Mouse (Mus musculus): ENCODE data around the gene Orc1. TPM values are rescaled to one million over a fixed set of nuclear protein-coding genes. Genes with fewer than 3 reads are reported as not detected.

Orc1 gene
- polyA plus RNA-seq, 1 experiment from 2014 or later: 17.3 TPM

GRCm38 (mm10) chr4:108608651-108609050 lies 29.4 kb downstream of the Orc1 start:
- Histone ChIP-seq H3K9me3 (ENCODE audit: control insufficient read depth, low read length) (no peaks in the 10 kb centered on the region), H3K4me3 (ENCODE audit: low read depth, low read length) (no peak overlapping the region), H3K4me2 (no peak overlapping the region), H3K36me3 (ENCODE audit: control insufficient read depth, insufficient read depth, low read length) (peaks cover 5% of the 10 kb centered on the region; the same call in 1 of the 2 replicates), H3K27ac (ENCODE audit: low read depth, low read length) (no peak overlapping the region), H3K9ac (ENCODE audit: low read length) (no peak overlapping the region), H3K4me1 (ENCODE audit: control insufficient read depth, insufficient read depth, low read length) (no peaks in the 10 kb centered on the region), H3K27me3 (ENCODE audit: control insufficient read depth, insufficient read depth, low read length) (no peaks in the 10 kb centered on the region)
- ATAC-seq (ENCODE audit: low FRiP score) (no peak), DNase-seq (ENCODE audit: low spot score, missing footprints) (no peak)
- 86% methylated on average over 3 of the region's 3 CpGs for WGBS

GRCm38 (mm10) chr4:108610935-108611334 lies 31.7 kb downstream of the Orc1 start:
- H3K4me1 ChIP-seq (ENCODE audit: control insufficient read depth, insufficient read depth, low read length): no peaks in the 10 kb centered on the region
- H3K9me3 ChIP-seq (ENCODE audit: control insufficient read depth, low read length): no peaks in the 10 kb centered on the region
- DNase-seq (ENCODE audit: low spot score, missing footprints): no peak
- H3K4me3 ChIP-seq (ENCODE audit: low read depth, low read length): no peak overlapping the region
- no peaks in the 10 kb centered on the region; the same call in 1 of the 2 replicates for H3K36me3 ChIP-seq (ENCODE audit: control insufficient read depth, insufficient read depth, low read length)
- no peak overlapping the region for H3K9ac ChIP-seq (ENCODE audit: low read length)
- H3K27ac ChIP-seq (ENCODE audit: low read depth, low read length): no peak overlapping the region
- no peaks in the 10 kb centered on the region for H3K27me3 ChIP-seq (ENCODE audit: control insufficient read depth, insufficient read depth, low read length)
- ATAC-seq (ENCODE audit: low FRiP score): no peak
- H3K4me2 ChIP-seq: no peak overlapping the region
- WGBS: 91% methylated on average over 5 of the region's 5 CpGs

- DNase-seq (ENCODE audit: low spot score, missing footprints): no peak
- Histone ChIP-seq H3K27me3 (ENCODE audit: control insufficient read depth, insufficient read depth, low read length) (no peaks in the 10 kb centered on the region), H3K4me3 (ENCODE audit: low read depth, low read length) (no peak overlapping the region), H3K27ac (ENCODE audit: low read depth, low read length) (no peak overlapping the region), H3K9me3 (ENCODE audit: control insufficient read depth, low read length) (no peaks in the 10 kb centered on the region), H3K9ac (ENCODE audit: low read length) (no peak overlapping the region), H3K4me2 (no peak overlapping the region), H3K4me1 (ENCODE audit: control insufficient read depth, insufficient read depth, low read length) (peaks cover 8% of the 10 kb centered on the region; the same call in 1 of the 2 replicates), H3K36me3 (ENCODE audit: control insufficient read depth, insufficient read depth, low read length) (no peaks in the 10 kb centered on the region)
- WGBS: 71% methylated on average over 4 of the region's 4 CpGs
- ATAC-seq (ENCODE audit: low FRiP score): no peak
Observed at GRCm38 (mm10) chr4:108618586-108618985, 39.4 kb downstream of the Orc1 start.

- Histone ChIP-seq H3K9me3 (ENCODE audit: control insufficient read depth, low read length) (no peaks in the 10 kb centered on the region), H3K27me3 (ENCODE audit: control insufficient read depth, insufficient read depth, low read length) (no peaks in the 10 kb centered on the region), H3K4me1 (ENCODE audit: control insufficient read depth, insufficient read depth, low read length) (peaks cover 8% of the 10 kb centered on the region; the same call in 1 of the 2 replicates), H3K4me2 (peak overlapping the region; percentile 92), H3K9ac (ENCODE audit: low read length) (peak overlapping the region; percentile 95), H3K27ac (ENCODE audit: low read depth, low read length) (no peak overlapping the region), H3K36me3 (ENCODE audit: control insufficient read depth, insufficient read depth, low read length) (no peaks in the 10 kb centered on the region), H3K4me3 (ENCODE audit: low read depth, low read length) (peak overlapping the region; percentile 83)
- peak; percentile 49 for ATAC-seq (ENCODE audit: low FRiP score)
- no peak for DNase-seq (ENCODE audit: low spot score, missing footprints)
- 5% methylated on average over 10 of the region's 10 CpGs for WGBS
Observed at GRCm38 (mm10) chr4:108619165-108619564, 39.9 kb downstream of the Orc1 start.

GRCm38 (mm10) chr4:108619587-108620341 lies 40.5 kb downstream of the Orc1 start, which contains the start of gene Cc2d1b:
Gene Cc2d1b, plus strand, starts transcription at chr4:108619940.
- Histone ChIP-seq H3K36me3 (ENCODE audit: control insufficient read depth, insufficient read depth, low read length) (no peaks in the 10 kb centered on the region), H3K9ac (ENCODE audit: low read length) (peak within 1 kb of the TSS; percentile 95), H3K4me1 (ENCODE audit: control insufficient read depth, insufficient read depth, low read length) (peaks cover 8% of the 10 kb centered on the region; the same call in 1 of the 2 replicates), H3K27ac (ENCODE audit: low read depth, low read length) (peak within 1 kb of the TSS; percentile 57), H3K4me3 (ENCODE audit: low read depth, low read length) (peak within 1 kb of the TSS; percentile 83), H3K27me3 (ENCODE audit: control insufficient read depth, insufficient read depth, low read length) (no peaks in the 10 kb centered on the region), H3K4me2 (peak within 1 kb of the TSS; percentile 92), H3K9me3 (ENCODE audit: control insufficient read depth, low read length) (no peaks in the 10 kb centered on the region)
- peak; percentile 98 for DNase-seq (ENCODE audit: low spot score, missing footprints)
- peak; percentile 95 for ATAC-seq (ENCODE audit: low FRiP score)
- under 1% methylated on average over 82 of the region's 86 CpGs for whole genome bisulfite sequencing

GRCm38 (mm10) chr4:108620536-108620935 lies 41.3 kb downstream of the Orc1 start:
- WGBS: 25% methylated on average over 8 of the region's 8 CpGs

GRCm38 (mm10) chr4:108621504-108621903 lies 42.3 kb downstream of the Orc1 start:
- no peak for ATAC-seq (ENCODE audit: low FRiP score)
- Histone ChIP-seq H3K9ac (ENCODE audit: low read length) (no peak overlapping the region), H3K36me3 (ENCODE audit: control insufficient read depth, insufficient read depth, low read length) (no peaks in the 10 kb centered on the region), H3K9me3 (ENCODE audit: control insufficient read depth, low read length) (no peaks in the 10 kb centered on the region), H3K4me1 (ENCODE audit: control insufficient read depth, insufficient read depth, low read length) (peaks cover 8% of the 10 kb centered on the region; the same call in 1 of the 2 replicates), H3K27ac (ENCODE audit: low read depth, low read length) (no peak overlapping the region), H3K4me3 (ENCODE audit: low read depth, low read length) (no peak overlapping the region), H3K27me3 (ENCODE audit: control insufficient read depth, insufficient read depth, low read length) (no peaks in the 10 kb centered on the region), H3K4me2 (no peak overlapping the region)
- WGBS: 96% methylated on average over 6 of the region's 6 CpGs
- no peak for DNase-seq (ENCODE audit: low spot score, missing footprints)

More at GRCm38 (mm10) chr4:108620536-108620935, 41.3 kb downstream of the Orc1 start:
- Histone ChIP-seq H3K4me2 (peak overlapping the region; percentile 92), H3K9ac (ENCODE audit: low read length) (peak overlapping the region; percentile 95), H3K36me3 (ENCODE audit: control insufficient read depth, insufficient read depth, low read length) (no peaks in the 10 kb centered on the region), H3K4me3 (ENCODE audit: low read depth, low read length) (peak overlapping the region; percentile 83), H3K9me3 (ENCODE audit: control insufficient read depth, low read length) (no peaks in the 10 kb centered on the region), H3K4me1 (ENCODE audit: control insufficient read depth, insufficient read depth, low read length) (peaks cover 8% of the 10 kb centered on the region; the same call in 1 of the 2 replicates), H3K27ac (ENCODE audit: low read depth, low read length) (no peak overlapping the region), H3K27me3 (ENCODE audit: control insufficient read depth, insufficient read depth, low read length) (no peaks in the 10 kb centered on the region)
- DNase-seq (ENCODE audit: low spot score, missing footprints): peak; percentile 90
- no peak for ATAC-seq (ENCODE audit: low FRiP score)

- H3K4me3 ChIP-seq (ENCODE audit: low read depth, low read length): no peak overlapping the region
- 87% methylated on average over 5 of the region's 5 CpGs for WGBS
Observed at GRCm38 (mm10) chr4:108627066-108627465, 47.8 kb downstream of the Orc1 start.

GRCm38 (mm10) chr4:108629363-108629880 lies 50.2 kb downstream of the Orc1 start:
- Histone ChIP-seq H3K4me1 (ENCODE audit: control insufficient read depth, insufficient read depth, low read length) (no peaks in the 10 kb centered on the region), H3K9me3 (ENCODE audit: control insufficient read depth, low read length) (no peaks in the 10 kb centered on the region), H3K9ac (ENCODE audit: low read length) (no peak overlapping the region), H3K4me3 (ENCODE audit: low read depth, low read length) (no peak overlapping the region), H3K27ac (ENCODE audit: low read depth, low read length) (no peak overlapping the region), H3K27me3 (ENCODE audit: control insufficient read depth, insufficient read depth, low read length) (no peaks in the 10 kb centered on the region), H3K36me3 (ENCODE audit: control insufficient read depth, insufficient read depth, low read length) (peaks cover 8% of the 10 kb centered on the region), H3K4me2 (no peak overlapping the region)
- peak; percentile 17 for DNase-seq (ENCODE audit: low spot score, missing footprints)
- 90% methylated on average over 7 of the region's 7 CpGs for WGBS
- no peak for ATAC-seq (ENCODE audit: low FRiP score)

More at GRCm38 (mm10) chr4:108627066-108627465, 47.8 kb downstream of the Orc1 start:
- Histone ChIP-seq H3K27ac (ENCODE audit: low read depth, low read length) (no peak overlapping the region), H3K9me3 (ENCODE audit: control insufficient read depth, low read length) (no peaks in the 10 kb centered on the region), H3K36me3 (ENCODE audit: control insufficient read depth, insufficient read depth, low read length) (peaks cover 3% of the 10 kb centered on the region), H3K9ac (ENCODE audit: low read length) (no peak overlapping the region), H3K4me1 (ENCODE audit: control insufficient read depth, insufficient read depth, low read length) (no peaks in the 10 kb centered on the region), H3K27me3 (ENCODE audit: control insufficient read depth, insufficient read depth, low read length) (no peaks in the 10 kb centered on the region), H3K4me2 (no peak overlapping the region)
- no peak for ATAC-seq (ENCODE audit: low FRiP score)
- DNase-seq (ENCODE audit: low spot score, missing footprints): peak; percentile 75
